Mouse (Mus musculus): ENCODE measurements around the gene E2f6.

E2f6 gene

DNA sequence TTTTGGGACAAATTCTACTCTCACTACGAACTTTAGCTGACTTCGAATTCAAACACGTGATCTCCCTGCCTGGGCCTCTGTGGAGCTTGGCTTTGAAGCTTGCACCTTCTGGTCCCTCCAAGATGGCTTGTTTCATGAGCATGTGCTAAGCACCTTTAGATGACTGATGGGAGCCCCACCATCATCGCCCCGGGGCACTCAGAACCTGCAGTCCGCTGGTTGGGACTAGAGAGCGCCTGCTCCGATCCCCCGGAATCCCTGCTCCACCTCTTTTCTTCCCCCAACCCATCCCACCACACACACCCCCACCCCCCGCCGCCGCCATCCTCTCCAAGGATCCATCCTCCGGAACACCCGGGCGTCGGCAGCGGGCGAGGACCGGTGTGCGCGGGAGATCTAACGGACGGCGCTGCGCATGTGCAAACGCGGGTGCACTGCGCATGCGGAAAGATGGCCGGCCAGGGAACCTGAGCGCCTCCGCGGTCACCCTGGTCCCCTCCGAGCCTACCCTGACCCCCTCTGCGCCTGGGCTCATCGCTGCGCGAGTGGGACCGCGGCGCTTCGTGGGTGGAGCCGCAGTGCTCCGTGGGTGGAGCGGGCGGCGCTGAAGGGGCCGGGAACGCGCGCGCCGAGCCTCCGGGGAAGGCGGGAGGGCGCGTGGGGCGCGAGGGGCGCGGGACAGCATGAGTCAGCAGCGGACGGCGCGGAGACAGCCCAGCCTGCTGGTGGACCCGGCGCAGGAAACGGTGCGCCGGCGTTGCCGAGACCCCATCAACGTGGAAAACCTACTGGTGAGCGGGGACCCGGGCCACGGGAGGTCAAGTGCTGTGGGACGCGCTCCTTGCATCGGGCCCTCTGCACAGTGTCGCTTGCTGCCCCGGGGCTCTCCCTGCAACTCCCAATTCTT lies at the start of gene E2f6:
TSS of gene E2f6 (plus strand) at position 439 of the 907 bp plus-strand sequence.
- DNase-seq (ENCODE audit: low read depth) = peak; percentile 88

DNA sequence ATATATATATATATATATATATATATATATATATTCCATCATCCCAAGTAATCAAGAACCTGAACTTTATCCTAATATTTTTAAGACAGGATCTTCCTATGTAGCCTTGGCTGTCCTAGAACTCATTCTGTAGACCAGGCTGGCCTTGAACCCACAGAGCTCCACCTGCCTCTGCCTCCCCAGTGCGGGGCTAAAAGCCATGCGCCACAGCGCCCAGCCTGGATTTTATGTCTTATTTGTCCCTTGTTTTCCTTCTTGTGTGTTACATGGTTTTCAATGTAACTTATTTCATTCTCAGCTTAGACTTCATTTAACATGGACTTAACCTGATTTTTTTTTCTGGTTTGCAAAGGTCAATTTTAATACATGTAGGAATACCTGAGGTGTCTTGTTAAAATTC lies 49.3 kb upstream of the E2f6 start:
- DNase-seq (ENCODE audit: low read depth) = no peak

DNA sequence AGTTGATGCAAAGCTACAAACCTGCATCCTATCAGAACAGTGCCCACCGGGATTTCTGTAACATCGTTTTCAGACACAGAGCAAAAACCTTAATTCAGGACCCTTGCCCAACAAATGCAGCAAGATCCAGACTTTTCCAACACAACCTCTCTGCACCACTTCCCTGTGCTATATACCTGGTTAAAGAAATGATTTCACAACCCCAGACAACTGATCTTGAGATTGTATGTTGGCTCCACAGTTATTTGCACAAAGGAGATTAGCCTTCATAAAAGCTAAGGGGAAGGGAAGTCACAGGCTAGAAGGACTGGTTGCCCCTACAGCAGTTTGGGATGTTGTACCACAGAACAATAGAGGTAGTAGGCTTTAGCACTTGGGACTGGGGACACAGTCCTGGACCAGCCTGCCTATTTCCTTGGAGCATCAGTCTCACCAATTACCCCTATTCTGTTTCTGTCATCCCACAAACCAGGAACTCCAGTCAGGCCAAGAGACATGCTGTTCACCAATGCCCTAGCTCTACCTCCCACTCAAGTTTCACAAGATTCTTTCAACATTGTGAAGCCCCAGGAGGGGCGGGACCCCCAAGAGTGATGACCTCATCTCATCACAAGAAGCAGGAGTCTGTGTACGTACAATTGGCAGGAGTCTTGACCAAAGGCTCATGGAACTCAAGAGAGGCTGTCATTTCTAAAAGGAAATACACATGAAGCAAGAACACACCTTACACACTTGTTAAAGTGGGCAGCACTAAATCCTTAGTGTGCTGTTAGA lies 46.9 kb upstream of the E2f6 start:
- no peak for DNase-seq (ENCODE audit: low read depth)

DNA sequence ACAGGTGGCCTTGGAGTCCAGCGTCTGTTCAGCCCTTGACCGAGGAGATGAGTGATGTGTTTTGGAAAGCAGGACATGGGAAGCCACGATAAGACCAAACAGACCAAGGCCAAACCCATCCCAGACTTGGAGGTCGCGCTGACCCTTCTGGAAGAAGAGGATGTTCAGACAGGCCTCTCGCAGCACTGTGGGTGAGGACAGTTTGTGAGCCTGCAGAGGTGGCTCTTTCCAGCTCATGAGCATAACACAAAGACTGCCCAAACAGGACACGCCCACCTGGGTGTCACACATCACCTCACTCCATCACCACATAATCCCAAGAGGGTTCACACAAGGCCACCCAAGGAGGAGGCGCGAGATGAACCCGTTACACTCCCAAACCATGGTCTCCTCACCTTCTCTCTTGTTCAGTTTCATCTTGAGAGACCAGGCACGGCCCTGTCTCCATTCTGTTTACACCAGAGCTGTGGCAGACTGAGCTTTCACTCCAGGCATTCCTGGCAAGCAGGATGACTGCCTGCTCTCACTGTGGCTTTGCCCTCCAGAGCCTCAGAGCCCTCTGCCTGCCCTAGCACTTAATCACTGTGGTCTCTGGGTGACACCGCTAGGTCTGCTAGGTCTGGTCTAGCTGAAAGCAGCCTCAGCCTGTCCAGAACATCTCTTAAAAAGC lies 45.9 kb upstream of the E2f6 start:
- DNase-seq (ENCODE audit: low read depth) = no peak

DNA sequence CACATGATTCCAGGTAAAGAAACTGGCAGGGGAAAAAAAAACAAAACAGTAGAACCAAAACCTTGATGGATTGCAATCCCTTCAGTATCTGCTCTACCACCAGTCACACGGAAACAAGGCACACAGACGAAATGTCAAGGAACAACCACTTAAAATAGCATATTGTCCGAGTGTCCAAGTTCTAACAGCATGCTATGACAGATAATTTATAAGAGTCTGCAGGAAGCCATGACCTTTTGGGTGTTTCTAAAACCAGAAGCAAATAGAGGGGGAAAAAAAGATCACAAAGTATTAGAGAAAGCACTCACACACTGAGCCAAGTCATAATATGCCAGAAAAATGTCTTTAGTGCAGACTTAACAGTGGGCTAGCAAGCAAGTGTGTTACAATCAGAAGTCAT lies 42.5 kb upstream of the E2f6 start:
- no peak for DNase-seq (ENCODE audit: low read depth)

DNA sequence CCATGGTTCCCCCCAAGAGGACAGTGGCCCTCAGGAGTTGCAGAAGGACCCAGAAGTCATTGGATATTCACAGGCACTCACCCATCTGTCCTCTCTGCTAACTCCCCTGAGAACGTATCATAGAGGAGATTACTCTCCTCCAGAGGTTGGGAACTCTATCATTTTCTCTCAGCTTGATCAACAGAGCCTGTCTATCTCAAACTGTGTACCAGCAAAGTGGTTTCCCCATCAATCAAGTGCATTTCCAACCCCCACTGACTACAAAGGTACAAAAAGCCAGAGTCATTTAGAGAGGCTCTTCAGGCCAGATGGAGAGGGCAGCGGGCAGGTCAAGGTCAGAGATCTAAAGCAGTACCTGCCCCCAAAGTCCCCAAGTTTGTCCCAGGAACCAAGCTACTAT lies 42.1 kb upstream of the E2f6 start:
- no peak for DNase-seq (ENCODE audit: low read depth)

DNA sequence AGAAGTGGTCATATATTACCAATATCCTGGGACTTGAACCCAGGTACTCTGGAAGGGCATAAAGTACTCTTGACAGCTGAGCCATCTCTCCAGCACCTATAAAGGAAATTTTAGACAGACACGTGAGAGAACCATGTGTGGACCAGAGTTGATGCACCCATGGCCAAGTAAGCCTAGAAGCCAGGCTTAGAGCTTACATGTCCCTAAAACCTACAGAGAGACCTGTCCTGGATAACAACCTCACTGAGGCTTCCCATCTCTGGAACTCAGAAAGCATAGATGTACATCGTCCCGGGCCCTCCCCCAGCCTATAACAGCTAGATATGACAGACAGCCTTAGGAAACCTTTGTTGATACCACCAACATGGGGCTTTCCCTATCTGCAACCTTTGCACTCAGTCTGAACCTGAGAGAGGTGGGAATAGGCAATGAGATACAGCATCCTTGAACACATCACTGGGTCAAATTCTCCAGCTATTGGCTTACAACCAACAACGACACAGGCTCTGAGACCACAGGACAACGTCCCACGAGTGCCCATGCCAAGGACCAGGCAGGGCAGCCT lies 41.1 kb upstream of the E2f6 start:
- DNase-seq (ENCODE audit: low read depth) = no peak

DNA sequence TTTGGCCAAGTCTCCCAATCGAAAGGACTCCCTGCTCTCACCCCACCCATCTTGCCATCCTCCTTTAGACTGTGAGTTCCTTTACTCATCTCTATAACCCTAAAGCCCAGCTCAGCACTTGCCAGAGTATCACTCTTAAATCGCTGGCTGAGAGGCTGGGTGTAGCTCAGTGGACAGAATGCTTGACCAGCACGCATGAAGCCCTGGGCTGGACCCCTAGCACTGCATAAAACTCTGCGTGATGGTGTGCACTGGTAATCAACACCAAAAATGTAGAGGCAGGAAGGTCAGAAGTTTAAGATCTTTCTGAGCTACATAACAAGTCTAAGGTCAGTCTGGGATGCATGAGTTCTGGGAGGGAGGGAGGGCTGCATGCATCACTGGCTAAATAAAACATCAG lies 36.2 kb upstream of the E2f6 start:
- no peak for DNase-seq (ENCODE audit: low read depth)

DNA sequence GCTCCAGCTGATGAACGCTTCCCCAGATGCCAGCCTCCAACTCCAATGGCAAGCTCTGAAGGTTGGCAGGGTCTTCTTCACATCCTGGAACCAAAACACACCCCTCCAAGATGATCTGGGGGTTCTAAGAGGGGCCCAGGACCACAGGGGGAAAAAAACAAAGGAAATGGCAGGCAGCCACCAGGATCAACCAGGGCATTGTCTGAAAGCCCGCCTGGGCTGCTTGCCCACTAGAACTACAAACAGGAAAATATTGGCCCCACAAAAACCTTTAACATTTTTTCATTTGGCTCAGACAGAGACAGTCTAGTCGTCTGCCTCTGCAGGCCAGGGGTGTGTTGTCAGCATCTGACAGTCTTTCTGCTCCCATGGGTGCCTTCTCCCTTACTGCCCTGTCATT lies 35.4 kb upstream of the E2f6 start:
- no peak for DNase-seq (ENCODE audit: low read depth)

DNA sequence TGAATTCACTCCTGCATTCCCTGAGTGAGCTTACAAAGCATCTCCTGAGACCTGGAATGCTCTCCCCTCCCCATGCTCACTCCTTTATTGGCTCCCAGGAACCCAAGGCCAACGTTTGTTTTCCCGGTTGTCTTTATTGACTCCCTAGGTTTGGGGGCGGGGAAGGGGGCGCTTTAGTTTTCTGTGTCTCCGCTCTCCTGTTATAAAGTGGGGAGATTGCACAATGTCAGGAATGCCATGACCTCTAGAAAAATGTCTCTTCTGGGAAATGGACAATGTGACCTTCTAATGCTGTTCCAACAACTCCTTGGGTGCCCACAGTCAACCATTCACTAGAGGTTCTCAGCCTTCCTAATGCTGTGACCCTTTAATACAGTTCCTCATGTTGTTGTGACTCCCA lies 32.2 kb upstream of the E2f6 start:
- DNase-seq (ENCODE audit: low read depth) = no peak

DNA sequence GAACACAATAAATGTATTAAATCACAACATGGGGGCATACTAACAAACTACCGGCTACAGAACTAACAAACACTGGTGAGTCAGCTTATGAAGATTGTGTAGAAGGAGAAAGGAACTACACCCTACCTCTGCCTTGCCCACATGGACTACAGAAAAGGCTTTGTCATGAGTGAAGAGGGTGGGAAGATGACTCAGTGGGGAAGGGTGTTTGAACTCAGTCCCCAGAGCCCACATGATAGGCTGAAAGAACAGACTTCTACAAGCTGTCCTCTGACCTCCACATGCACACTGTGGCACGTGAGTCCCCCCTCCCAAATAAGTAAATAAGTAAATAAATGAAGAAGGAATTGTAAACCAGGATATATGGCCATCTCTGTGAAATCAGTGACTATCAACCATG lies 31.6 kb upstream of the E2f6 start:
- DNase-seq (ENCODE audit: low read depth) = no peak

DNA sequence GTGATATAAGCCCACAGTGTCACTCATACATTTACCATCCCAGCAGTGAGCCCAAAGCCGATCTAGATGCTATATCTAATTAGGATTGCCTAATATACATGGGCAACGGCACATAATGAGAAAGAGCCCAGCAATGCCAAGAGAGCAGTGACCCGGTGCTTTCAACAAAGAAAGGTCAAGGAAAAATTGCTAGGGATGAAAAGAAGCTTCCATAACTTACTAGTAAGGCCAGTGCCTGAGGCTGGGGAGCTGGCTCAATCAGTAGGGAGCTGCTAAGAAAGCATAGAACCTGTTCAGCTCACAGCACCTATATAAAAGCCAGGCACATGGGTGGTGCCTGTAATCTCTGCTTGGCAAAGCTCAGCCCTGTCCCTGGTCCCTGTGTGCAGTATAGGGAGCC lies 30.4 kb upstream of the E2f6 start:
- DNase-seq (ENCODE audit: low read depth) = no peak

DNA sequence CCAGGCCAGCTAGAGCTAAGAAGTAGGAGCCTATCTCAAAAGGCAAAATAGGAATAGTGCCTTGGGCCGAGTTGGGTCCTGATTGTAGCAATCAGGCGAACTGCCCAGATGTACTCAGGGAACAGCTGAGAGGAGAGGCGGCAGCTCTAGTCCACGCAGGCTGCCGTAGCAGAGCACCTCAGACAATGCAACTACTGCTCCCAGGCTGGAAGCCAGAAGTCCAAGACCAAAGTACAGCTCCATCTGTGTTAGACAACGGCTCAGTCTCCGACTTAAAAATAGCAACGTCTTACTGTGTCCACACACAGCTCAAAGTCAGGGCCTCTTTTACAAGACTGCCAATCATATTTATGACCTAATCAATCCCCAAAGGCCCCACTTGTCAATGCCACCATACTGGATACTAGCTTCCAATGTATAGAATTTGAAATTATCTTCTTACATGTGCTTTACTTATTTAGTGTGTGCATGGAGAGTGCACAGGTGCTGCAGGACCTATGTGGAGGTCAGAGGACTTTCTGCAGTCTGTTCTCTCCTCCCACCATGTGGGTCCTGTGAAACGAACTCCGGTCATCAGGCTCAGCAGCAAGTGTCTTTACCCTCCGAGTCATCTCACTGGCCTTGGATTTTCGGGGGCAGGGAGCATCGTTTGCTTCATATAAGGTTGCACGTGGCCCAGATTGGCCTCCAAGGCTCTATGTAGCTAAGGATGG lies 29.6 kb upstream of the E2f6 start:
- no peak for DNase-seq (ENCODE audit: low read depth)

DNA sequence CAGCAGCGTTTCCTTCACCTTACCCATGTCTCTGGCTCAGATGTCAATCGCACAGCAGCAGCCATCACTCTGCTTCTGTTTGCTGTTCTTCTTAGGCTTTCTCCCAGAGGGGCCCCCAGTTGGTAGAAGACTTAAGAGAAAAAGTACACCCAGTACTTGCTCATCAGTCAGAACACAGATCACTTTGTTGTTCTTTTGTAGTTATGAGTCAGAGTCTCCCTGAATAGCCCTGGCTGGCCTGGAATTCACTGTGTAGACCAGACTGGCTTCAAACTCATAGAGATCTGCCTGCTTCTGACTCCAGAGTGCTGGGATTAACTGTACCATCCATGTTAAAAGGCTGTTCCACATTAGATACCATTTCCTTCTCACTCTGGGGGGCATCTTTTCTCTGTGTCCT lies 22.2 kb upstream of the E2f6 start:
- no peak for DNase-seq (ENCODE audit: low read depth)

DNA sequence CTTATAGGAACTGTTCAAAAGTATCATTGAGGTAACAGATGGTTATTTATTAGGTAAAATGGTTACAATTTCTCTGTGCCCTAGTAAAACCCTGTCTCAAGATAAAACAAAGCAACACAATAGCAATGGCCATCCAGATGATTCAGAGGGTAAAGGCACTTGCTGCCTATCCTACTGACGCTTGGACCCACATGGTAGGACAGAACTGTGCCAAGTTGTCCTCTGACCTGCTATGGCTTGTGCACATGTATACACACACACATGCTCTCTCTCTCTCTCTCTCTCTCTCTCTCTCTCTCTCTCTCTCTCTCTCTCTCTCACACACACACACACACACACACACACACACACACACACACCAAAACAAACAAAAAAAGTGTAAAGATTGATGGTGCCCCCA lies 21.6 kb upstream of the E2f6 start:
- DNase-seq (ENCODE audit: low read depth) = no peak

DNA sequence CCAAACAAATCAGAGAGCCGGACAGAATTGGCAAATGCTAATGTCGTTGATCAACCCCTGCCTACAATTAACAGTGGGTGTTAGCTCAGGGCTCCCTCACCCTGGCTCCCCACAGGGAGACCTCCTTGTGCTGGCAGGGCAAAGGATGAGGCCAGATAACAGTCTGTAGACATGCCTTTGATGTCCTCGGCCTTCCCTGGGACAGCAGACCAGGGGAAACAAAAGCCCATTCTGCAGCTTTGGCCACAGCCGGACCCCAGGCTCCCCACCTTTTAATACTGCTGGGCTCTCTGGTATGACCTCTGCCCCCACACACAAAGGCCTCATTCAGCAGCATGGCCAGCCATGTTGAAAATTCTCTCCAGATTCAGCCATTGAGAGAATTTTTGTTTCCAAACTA lies 21.0 kb upstream of the E2f6 start:
- no peak for DNase-seq (ENCODE audit: low read depth)

DNA sequence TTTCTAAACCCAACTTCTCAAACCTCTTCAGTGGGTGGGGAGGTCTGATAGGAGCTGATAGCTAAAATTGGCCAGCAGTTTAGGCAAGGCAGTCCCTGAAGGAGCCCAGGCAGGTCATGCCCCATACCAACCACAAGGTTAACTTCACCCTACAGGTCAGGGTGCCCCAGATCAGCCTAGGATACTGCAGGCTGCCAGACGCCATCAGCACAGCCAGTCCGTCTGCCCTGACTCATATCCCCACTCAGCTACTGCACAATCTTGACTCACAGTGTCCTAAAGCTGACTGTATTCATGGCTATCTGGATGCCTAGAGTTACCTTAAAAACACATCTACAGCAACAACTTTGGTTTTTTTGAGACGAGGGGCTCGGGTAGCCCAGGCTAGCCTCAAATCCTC lies 20.3 kb upstream of the E2f6 start:
- DNase-seq (ENCODE audit: low read depth) = no peak

DNA sequence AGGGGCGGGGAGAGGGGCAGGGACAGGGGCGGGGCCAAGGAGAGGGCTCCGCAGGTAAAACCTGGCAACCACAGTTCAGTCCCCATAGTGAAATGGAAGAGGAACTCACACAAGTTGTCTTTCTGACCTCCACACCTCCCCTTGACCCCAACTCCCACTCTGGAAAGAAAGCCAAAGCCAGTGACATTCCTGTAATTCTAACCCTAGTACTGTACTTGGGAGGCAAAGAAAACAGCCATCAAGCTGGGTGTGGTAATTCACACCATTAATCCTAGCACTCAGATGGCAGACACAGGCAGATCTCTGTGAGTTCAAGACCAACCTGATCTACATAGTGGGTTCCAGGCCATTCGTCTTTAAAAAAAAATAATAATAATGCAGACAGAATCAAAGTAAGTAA lies 17.4 kb upstream of the E2f6 start:
- DNase-seq (ENCODE audit: low read depth) = no peak

DNA sequence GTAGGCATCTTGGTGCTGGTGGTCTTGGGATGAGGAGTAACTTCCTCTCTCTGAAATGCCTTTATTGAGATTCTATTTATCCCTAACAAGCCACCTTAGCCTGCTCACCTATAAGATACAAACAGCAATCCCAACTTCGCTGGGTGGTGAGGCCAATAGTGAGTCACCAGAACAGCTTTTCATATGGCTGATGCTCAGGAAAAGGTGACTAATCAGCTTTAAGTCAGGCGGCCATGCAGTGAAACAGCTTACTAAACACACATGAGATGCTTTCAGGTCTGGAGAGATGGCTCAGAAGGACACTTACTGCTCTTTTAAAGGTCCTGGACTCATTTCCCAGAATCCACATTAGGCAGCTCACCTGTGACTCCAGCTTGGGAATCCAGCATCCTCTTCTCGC lies 15.0 kb upstream of the E2f6 start:
- DNase-seq (ENCODE audit: low read depth) = no peak

DNA sequence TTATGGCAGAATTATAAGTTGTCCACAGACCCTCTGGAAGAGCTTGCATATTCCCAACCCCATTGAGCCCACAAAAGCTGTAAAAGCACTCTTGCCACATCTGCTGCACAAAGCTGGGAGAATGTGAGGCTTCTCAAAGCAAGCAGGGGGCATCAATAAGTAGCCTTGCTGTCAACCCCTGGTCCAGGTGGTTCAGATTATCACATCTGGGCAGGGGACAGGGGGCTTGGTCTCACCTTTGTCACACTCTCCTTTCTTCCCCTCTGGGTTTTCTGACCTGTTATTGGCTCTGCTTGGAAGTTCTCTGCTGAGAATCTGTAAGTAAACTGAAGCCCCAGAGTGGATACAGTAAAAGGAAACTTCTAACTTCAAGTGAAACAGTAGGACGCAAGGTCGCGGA lies 11.9 kb upstream of the E2f6 start:
- no peak for DNase-seq (ENCODE audit: low read depth)

DNA sequence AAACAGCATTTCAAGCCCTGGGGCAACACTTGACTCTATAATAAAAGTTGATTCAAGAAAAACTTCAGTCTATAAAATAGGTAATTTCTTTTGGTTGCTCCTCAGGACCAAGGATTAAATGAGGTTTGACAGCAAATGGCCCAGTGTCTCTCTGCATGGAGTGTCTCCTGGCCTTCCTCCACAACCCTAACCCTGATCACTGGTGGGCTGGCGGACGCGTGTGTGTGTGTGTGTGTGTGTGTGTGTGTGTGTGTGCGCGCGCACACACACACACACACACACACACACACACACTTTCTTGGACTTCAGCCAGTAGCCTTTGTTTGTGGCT lies 10.9 kb upstream of the E2f6 start:
- no peak for DNase-seq (ENCODE audit: low read depth)

Data from naive thymus-derived CD4-positive, alpha-beta T cell, adult 2 months (primary cell).